Mouse (Mus musculus) c-Kit-positive CD71-positive TER-119-positive erythroid progenitor cells, embryonic 14.5 days (primary cell): ENCODE data around the gene Akap13.

ENCODE experiments used
- DNase-seq: peaks from one replicate; pipeline ENCODE4 v3.0.0-alpha.2; 2013; ENCODE audit warnings: low spot score

Gene Akap13

GRCm38 (mm10) chr7:75793654-75794335 is 338.5 kb downstream of the Akap13 start:
- no peak for DNase-seq

GRCm38 (mm10) chr7:75795106-75795505 is 339.8 kb downstream of the Akap13 start:
- no peak for DNase-seq

GRCm38 (mm10) chr7:75796474-75796873 is 341.1 kb downstream of the Akap13 start:
- DNase-seq = no peak

- DNase-seq = no peak
Observed at GRCm38 (mm10) chr7:75800530-75800929, 345.2 kb downstream of the Akap13 start.

GRCm38 (mm10) chr7:75801022-75801421 is 345.7 kb downstream of the Akap13 start:
- no peak for DNase-seq

GRCm38 (mm10) chr7:75801621-75802358 is 346.5 kb downstream of the Akap13 start:
- no peak for DNase-seq

- DNase-seq = no peak
Observed at GRCm38 (mm10) chr7:75802887-75803286, 347.6 kb downstream of the Akap13 start.
